Mouse (Mus musculus): Measurements from ENCODE around the gene Zfp326.

The Zfp326 gene

GRCm38 (mm10) chr5:105867427-105867826 is 8.9 kb upstream of the Zfp326 start:
- no peak for DNase-seq (ENCODE audit: low read depth, low spot score)

- DNase-seq (ENCODE audit: low read depth, low spot score), result peak; percentile 17
These were observed 8.4 kb upstream of the Zfp326 start for GRCm38 (mm10) chr5:105867841-105868447.

- DNase-seq (ENCODE audit: low read depth, low spot score), result peak; percentile 90
These were observed 7.8 kb upstream of the Zfp326 start for GRCm38 (mm10) chr5:105868593-105868992.

- DNase-seq (ENCODE audit: low read depth, low spot score), result no peak
These were observed 6.6 kb upstream of the Zfp326 start for GRCm38 (mm10) chr5:105869739-105870138.

- DNase-seq (ENCODE audit: low read depth, low spot score), result no peak
These were observed 5.2 kb upstream of the Zfp326 start for GRCm38 (mm10) chr5:105871140-105871539.

GRCm38 (mm10) chr5:105872176-105872575 is 4.2 kb upstream of the Zfp326 start:
- peak; percentile 58 for DNase-seq (ENCODE audit: low read depth, low spot score)

GRCm38 (mm10) chr5:105872916-105873315 is 3.4 kb upstream of the Zfp326 start:
- DNase-seq (ENCODE audit: low read depth, low spot score), result no peak

GRCm38 (mm10) chr5:105873774-105874173 is 2.6 kb upstream of the Zfp326 start:
- no peak for DNase-seq (ENCODE audit: low read depth, low spot score)

- DNase-seq (ENCODE audit: low read depth, low spot score), result no peak
These were observed 1.9 kb upstream of the Zfp326 start for GRCm38 (mm10) chr5:105874476-105874875.

GRCm38 (mm10) chr5:105876925-105877774 is 785 bp downstream of the Zfp326 start:
- no peak for DNase-seq (ENCODE audit: low read depth, low spot score)

GRCm38 (mm10) chr5:105887317-105887716 is 11.0 kb downstream of the Zfp326 start:
- no peak for DNase-seq (ENCODE audit: low read depth, low spot score)

- no peak for DNase-seq (ENCODE audit: low read depth, low spot score)
These were observed 21.8 kb downstream of the Zfp326 start for GRCm38 (mm10) chr5:105898161-105898560.

GRCm38 (mm10) chr5:105909209-105909608 is 32.8 kb downstream of the Zfp326 start:
- no peak for DNase-seq (ENCODE audit: low read depth, low spot score)

- DNase-seq (ENCODE audit: low read depth, low spot score), result no peak
These were observed 33.3 kb downstream of the Zfp326 start for GRCm38 (mm10) chr5:105909671-105910070.

GRCm38 (mm10) chr5:105911498-105911897 is 35.1 kb downstream of the Zfp326 start:
- peak; percentile 6 for DNase-seq (ENCODE audit: low read depth, low spot score)

- no peak for DNase-seq (ENCODE audit: low read depth, low spot score)
These were observed 41.0 kb downstream of the Zfp326 start for GRCm38 (mm10) chr5:105917398-105917797.

- DNase-seq (ENCODE audit: low read depth, low spot score), result peak; percentile 58
These were observed 41.9 kb downstream of the Zfp326 start for GRCm38 (mm10) chr5:105918289-105918688.

- no peak for DNase-seq (ENCODE audit: low read depth, low spot score)
These were observed 46.6 kb downstream of the Zfp326 start for GRCm38 (mm10) chr5:105922818-105923487.

- no peak for DNase-seq (ENCODE audit: low read depth, low spot score)
These were observed 48.0 kb downstream of the Zfp326 start for GRCm38 (mm10) chr5:105924347-105924746.

GRCm38 (mm10) chr5:105925568-105926255 is 49.3 kb downstream of the Zfp326 start:
- peak; percentile 45 for DNase-seq (ENCODE audit: low read depth, low spot score)

GRCm38 (mm10) chr5:105930282-105930681 is 53.9 kb downstream of the Zfp326 start:
- peak; percentile 49 for DNase-seq (ENCODE audit: low read depth, low spot score)

GRCm38 (mm10) chr5:105932392-105932791 is 56.0 kb downstream of the Zfp326 start:
- DNase-seq (ENCODE audit: low read depth, low spot score), result no peak

All from CD4-positive, CD25-positive, alpha-beta regulatory T cell, adult 2 months (primary cell).